Mouse (Mus musculus) midbrain, embryonic 15.5 days (tissue): ENCODE measurements around the gene Gm10340. TPM values are rescaled to one million over a fixed set of nuclear protein-coding genes. Genes with fewer than 3 reads are reported as not detected.
"Not testable (repeated sequence)": the region's sequence is repeated elsewhere in the genome, so short reads cannot be mapped to it uniquely, and the experiment has no call there.

ENCODE experiments used
- ATAC-seq: fragments of 200-750 bp; cut with Nextera tagmentation; replicated peaks from 2 replicates; pipeline ENCODE4 v1.8.0; 2017; ENCODE audit warnings: moderate TSS enrichment
- H3K27ac ChIP-seq: fragments of 300-500 bp; sonication (generic); 2 replicates; pipeline ENCODE4 v1.5.1; 2015; ENCODE audit warnings: mild to moderate bottlenecking, inconsistent platforms
- H3K27me3 ChIP-seq: fragments of 300-500 bp; sonication (generic); replicated peaks from 2 replicates; pipeline ENCODE4 v1.6.1; 2015; ENCODE audit warnings: inconsistent platforms
- H3K36me3 ChIP-seq: fragments of 300-500 bp; sonication (generic); replicated peaks from 2 replicates; pipeline ENCODE4 v1.6.1; 2015; ENCODE audit warnings: inconsistent platforms
- H3K4me1 ChIP-seq: fragments of 300-500 bp; sonication (generic); 2 replicates; pipeline ENCODE4 v1.6.1; 2015; ENCODE audit warnings: inconsistent platforms
- H3K4me2 ChIP-seq: fragments of 300-500 bp; sonication (generic); 2 replicates; pipeline ENCODE4 v1.6.1; 2015; ENCODE audit warnings: inconsistent platforms, mild to moderate bottlenecking, moderate library complexity
- H3K4me3 ChIP-seq: fragments of 300-500 bp; sonication (generic); 2 replicates; pipeline ENCODE4 v1.5.1; 2015; ENCODE audit warnings: mild to moderate bottlenecking, inconsistent platforms
- H3K9ac ChIP-seq: fragments of 300-500 bp; sonication (generic); 2 replicates; pipeline ENCODE4 v1.6.1; 2015; ENCODE audit warnings: mild to moderate bottlenecking, inconsistent platforms
- H3K9me3 ChIP-seq: fragments of 300-500 bp; sonication (generic); 2 replicates; pipeline ENCODE4 v1.6.1; 2016; ENCODE audit warnings: inconsistent platforms
- WGBS: fragments of 180-500 bp; shearing (Covaris S2); methylation state at CpG from one replicate; pipeline ENCODE4 v1.1.7; 2015; ENCODE audit warnings: mixed read lengths; 5-methylcytosine and 5-hydroxymethylcytosine counted together
- polyA plus RNA-seq: library from polyadenylated mRNA; unstranded; fragments of >200 nt; fragmentation: Nextera tagmentation; extraction: Ambion mirVana; gene quantifications from 2 replicates; pipeline ENCODE4 v1.2.1, GENCODE M21; 2015

The Gm10340 gene
- not detected in 2 replicates for polyA plus RNA-seq

DNA sequence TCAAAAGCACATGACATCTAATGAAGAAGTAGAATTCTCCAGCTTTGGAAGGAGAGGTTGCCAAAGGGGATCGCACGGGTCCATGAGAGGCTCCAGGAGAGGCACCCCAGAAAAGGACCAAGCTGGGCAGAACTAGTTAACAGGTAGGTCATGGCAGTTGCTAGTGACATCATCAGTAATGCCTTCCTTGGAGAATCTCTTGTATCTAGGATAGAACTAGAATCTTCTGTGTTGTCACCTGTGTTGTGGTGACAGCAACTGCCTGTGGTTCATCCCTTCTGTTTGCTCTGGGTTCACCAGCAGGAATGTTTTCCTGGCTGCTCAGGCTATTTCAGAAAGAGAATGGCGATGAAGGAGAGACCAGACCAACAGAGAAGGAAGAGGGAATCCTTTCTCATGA, at the start of gene Gm10340:
Gene Gm10340, plus strand, starts transcription at position 301 of the 400 bp plus-strand sequence.
- not testable (repeated sequence) for H3K27me3 ChIP-seq, H3K4me1 ChIP-seq, H3K4me2 ChIP-seq, H3K27ac ChIP-seq, H3K9ac ChIP-seq, H3K9me3 ChIP-seq, ATAC-seq, H3K4me3 ChIP-seq, H3K36me3 ChIP-seq
- WGBS, result 94% methylated on average over 2 of the region's 3 CpGs

DNA sequence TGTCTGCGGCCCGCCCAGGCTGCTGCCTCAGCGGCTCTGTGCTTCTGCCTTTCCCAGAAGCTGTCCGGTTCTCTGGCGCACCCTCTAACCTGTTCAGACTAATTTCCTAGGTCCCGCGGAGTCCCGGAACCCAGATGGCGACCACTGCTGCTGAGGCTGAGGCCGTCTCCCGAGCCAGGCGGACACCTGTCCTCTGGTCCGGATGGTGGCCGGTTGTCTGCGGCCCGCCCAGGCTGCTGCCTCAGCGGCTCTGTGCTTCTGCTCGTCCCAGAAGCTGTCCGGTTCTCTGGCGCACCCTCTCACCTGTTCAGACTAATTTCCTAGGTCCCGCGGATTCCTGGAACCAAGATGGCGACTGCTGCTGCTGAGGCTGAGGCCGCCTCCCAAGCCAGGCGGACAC, 17.7 kb upstream of the Gm10340 start:
- not testable (repeated sequence) for H3K27ac ChIP-seq, H3K4me2 ChIP-seq, ATAC-seq, H3K9ac ChIP-seq, H3K4me3 ChIP-seq, H3K9me3 ChIP-seq, H3K4me1 ChIP-seq, H3K27me3 ChIP-seq, H3K36me3 ChIP-seq
- 92% methylated on average over 18 of the region's 25 CpGs for WGBS

DNA sequence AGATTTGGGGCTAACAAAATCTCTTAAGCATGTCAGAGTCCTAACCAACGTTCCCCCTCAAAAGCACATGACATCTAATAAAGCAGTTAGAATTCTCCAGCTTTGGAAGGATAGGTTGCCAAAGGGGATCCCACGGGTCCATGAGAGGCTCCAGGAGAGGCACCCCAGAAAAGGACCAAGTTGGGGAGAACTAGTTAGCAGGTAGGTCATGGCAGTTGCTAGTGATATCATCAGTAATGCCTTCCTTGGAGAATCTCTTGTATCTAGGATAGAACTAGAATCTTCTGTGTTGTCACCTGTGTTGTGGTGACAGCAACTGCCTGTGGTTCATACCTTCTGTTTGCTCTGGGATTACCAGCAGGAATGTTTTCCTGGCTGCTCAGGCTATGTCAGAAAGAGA, 54.2 kb downstream of the Gm10340 start, which contains the start of gene Gm5795:
Gene Gm5795, plus strand, starts transcription at position 301 of the 400 bp plus-strand sequence.
- not testable (repeated sequence) for H3K4me3 ChIP-seq, H3K27me3 ChIP-seq, H3K27ac ChIP-seq, ATAC-seq, H3K4me1 ChIP-seq, H3K36me3 ChIP-seq, H3K9ac ChIP-seq, H3K9me3 ChIP-seq, H3K4me2 ChIP-seq
- WGBS, result no CpG with 5 or more reads among the region's 2 CpGs

Other genes starting within 250 kb of the Gm10340 start
- not detected in 2 replicates for gene Gm2888, start 104.0 kb upstream of the Gm10340 start, polyA plus RNA-seq
- 12.8 and 14.7 TPM in 2 replicates for gene Gm2897, start 84.7 kb upstream of the Gm10340 start, polyA plus RNA-seq
- 0.41 TPM in 1 of 2 replicates, not detected in the other for gene Gm5795, start 54.3 kb downstream of the Gm10340 start, polyA plus RNA-seq
- gene D830030K20Rik, start 74.5 kb downstream of the Gm10340 start, polyA plus RNA-seq, result 33.9 and 35.4 TPM in 2 replicates
- gene Gm2956, start 198.6 kb downstream of the Gm10340 start, polyA plus RNA-seq, result 0.19 TPM in 1 of 2 replicates, not detected in the other